Mouse (Mus musculus) brain, embryonic 14.5 days (tissue): ENCODE data around the gene Dtx3.

ENCODE experiments used
- CTCF ChIP-seq: fragments of 200-500 bp; IDR thresholded peaks from 2 replicates; pipeline ENCODE4 v1.5.1; 2012; ENCODE audit warnings: inconsistent platforms, mild to moderate bottlenecking, moderate library complexity, borderline replicate concordance; ENCODE audit not compliant: insufficient read depth, insufficient read length; ENCODE audit errors: extremely low read depth
- POLR2A ChIP-seq: fragments of 200-500 bp; IDR thresholded peaks from 2 replicates; pipeline ENCODE4 v1.6.1; 2012; ENCODE audit warnings: mild to moderate bottlenecking, inconsistent platforms, borderline replicate concordance; ENCODE audit not compliant: poor library complexity, insufficient read depth, insufficient read length, severe bottlenecking; ENCODE audit errors: extremely low read depth

DNA sequence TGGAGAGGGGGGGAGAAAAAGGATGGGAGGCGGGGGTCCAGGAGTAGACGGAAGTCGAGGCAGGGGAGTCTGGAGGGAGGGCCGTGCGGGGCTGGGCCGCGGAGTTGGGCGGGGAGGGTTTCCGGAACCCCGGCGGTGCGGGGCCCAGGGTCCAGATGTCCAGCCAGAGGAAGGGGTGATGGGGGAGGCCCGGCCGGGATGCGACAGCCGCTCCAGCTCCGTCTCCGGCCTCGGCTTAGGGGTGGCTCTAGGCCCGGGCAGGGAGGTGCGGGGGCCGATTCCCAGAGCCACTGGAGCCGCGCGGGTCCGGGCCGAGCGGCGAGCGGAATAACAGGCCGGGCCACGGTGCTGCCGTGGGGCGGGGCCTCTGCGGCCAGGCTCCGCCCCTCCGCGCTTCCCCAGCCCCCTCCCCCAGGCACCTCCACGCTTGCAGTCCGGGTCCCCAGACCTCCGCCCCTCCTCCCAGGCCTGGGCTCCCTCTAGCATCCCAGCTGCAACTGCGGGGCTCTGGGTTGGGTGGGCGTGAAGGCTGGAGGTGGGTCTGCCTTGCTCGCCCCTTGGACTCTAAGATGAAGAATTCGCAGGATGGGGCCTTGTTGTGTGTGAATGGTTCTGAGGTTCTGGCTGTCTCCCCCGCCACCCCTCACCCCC, 6.9 kb downstream of the Dtx3 start:
- TF ChIP-seq CTCF (no peak), POLR2A (peak; percentile 79)
